Mouse (Mus musculus) heart, adult 2 months (tissue): ENCODE measurements at regions not wholly inside any gene's neighbourhood (a gene's known extent, or its start where the extent isn't known, plus 50 kb on each side); places are given as distances from the start of the nearest gene placed in this dataset.

Experiments
- DNase-seq, 2 experiments: peaks; one replicate each; pipeline ENCODE4 v3.0.0; 2021
- H3K27ac ChIP-seq: fragments of 200-600 bp; 2 replicates; pipeline ENCODE4 v1.8.1; 2022
- H3K27me3 ChIP-seq: fragments of 200-500 bp; 2 replicates; pipeline ENCODE4 v1.6.1; 2012; ENCODE audit warnings: mild to moderate bottlenecking, low read length, inconsistent platforms, mixed read lengths; ENCODE audit not compliant: control insufficient read depth, insufficient read depth
- H3K36me3 ChIP-seq: fragments of 200-500 bp; 2 replicates; pipeline ENCODE4 v1.6.1; 2012; ENCODE audit warnings: low read length, inconsistent platforms; ENCODE audit not compliant: control insufficient read depth, insufficient read depth
- H3K4me1 ChIP-seq: fragments of 200-500 bp; 2 replicates; pipeline ENCODE4 v1.6.1; 2011; ENCODE audit warnings: low read length; ENCODE audit not compliant: control insufficient read depth, insufficient read depth
- H3K4me3 ChIP-seq: fragments of 200-600 bp; 2 replicates; pipeline ENCODE4 v1.8.1; 2022
- H3K79me2 ChIP-seq: fragments of 200-500 bp; replicated peaks from 2 replicates; pipeline ENCODE4 v1.6.1; 2012; ENCODE audit warnings: mild to moderate bottlenecking, inconsistent platforms, low read length, moderate library complexity, mixed read lengths; ENCODE audit not compliant: control insufficient read depth, insufficient read depth
- H3K9ac ChIP-seq: fragments of 200-500 bp; 2 replicates; pipeline ENCODE4 v1.6.1; 2012; ENCODE audit warnings: low read depth, mild to moderate bottlenecking, control low read depth, inconsistent platforms, low read length, mixed read lengths
- CTCF ChIP-seq: fragments of 200-600 bp; IDR thresholded peaks from 2 replicates; pipeline ENCODE4 v1.8.1; 2022; ENCODE audit warnings: antibody characterized with exemption, mild to moderate bottlenecking, moderate library complexity
- EP300 ChIP-seq: fragments of 200-500 bp; IDR thresholded peaks from 2 replicates; pipeline ENCODE4 v1.6.1; 2011; ENCODE audit warnings: low read depth, low read length, control low read depth; ENCODE audit not compliant: insufficient read depth
- POLR2A ChIP-seq: fragments of 200-500 bp; IDR thresholded peaks from 2 replicates; pipeline ENCODE4 v1.6.1; 2011; ENCODE audit warnings: mild to moderate bottlenecking, low read depth, low read length, control low read depth; ENCODE audit not compliant: insufficient read depth
- WGBS: fragments of 180-500 bp; shearing (Covaris S2); methylation state at CpG from one replicate; pipeline ENCODE4 v1.1.7; 2018; 5-methylcytosine and 5-hydroxymethylcytosine counted together
- intact Hi-C: fragments of 180-260 bp; cut with DNase I; formaldehyde crosslinking; loops from one replicate; pipeline ENCODE4 v1.15.1; 2025

- H3K4me1 ChIP-seq: no peaks in the 10 kb centered on the region
- DNase-seq: no peak
- 38% methylated on average over 7 of the region's 7 CpGs for WGBS
- no peak overlapping the region for H3K9ac ChIP-seq
- intact Hi-C loops: no loop called here
- H3K27me3 ChIP-seq: no peaks in the 10 kb centered on the region
- H3K27ac ChIP-seq: no peak overlapping the region
- no peaks in the 10 kb centered on the region for H3K36me3 ChIP-seq
- TF ChIP-seq POLR2A: no peak
- TF ChIP-seq EP300: no peak
- no peak for TF ChIP-seq CTCF
- H3K79me2 ChIP-seq: no peaks in the 10 kb centered on the region
- no peak overlapping the region for H3K4me3 ChIP-seq
These were observed 532.4 kb upstream of the Tmpo start for GRCm38 (mm10) chr10:91713529-91713928.

- WGBS: 92% methylated on average over 3 of the region's 3 CpGs
- Histone ChIP-seq H3K4me3 (no peak overlapping the region), H3K79me2 (no peaks in the 10 kb centered on the region), H3K9ac (no peak overlapping the region), H3K36me3 (no peaks in the 10 kb centered on the region), H3K27me3 (no peaks in the 10 kb centered on the region), H3K27ac (no peak overlapping the region), H3K4me1 (no peaks in the 10 kb centered on the region)
- intact Hi-C loops: no loop called here
- TF ChIP-seq CTCF: no peak
- no peak for TF ChIP-seq EP300
- no peak for TF ChIP-seq POLR2A
- no peak for DNase-seq
These were observed 525.7 kb upstream of the Tmpo start for GRCm38 (mm10) chr10:91706816-91707215.

GRCm38 (mm10) chr10:91704751-91705150, 523.6 kb upstream of the Tmpo start:
- no peak overlapping the region for H3K9ac ChIP-seq

GRCm38 (mm10) chr10:91701822-91702221, 520.7 kb upstream of the Tmpo start:
- 72% methylated on average over 3 of the region's 3 CpGs for WGBS
- no peak for DNase-seq
- no peaks in the 10 kb centered on the region for H3K27me3 ChIP-seq

More at GRCm38 (mm10) chr10:91704751-91705150, 523.6 kb upstream of the Tmpo start:
- 40% methylated on average over 3 of the region's 3 CpGs for WGBS
- Histone ChIP-seq H3K79me2 (no peaks in the 10 kb centered on the region), H3K4me1 (no peaks in the 10 kb centered on the region), H3K36me3 (no peaks in the 10 kb centered on the region), H3K4me3 (no peak overlapping the region), H3K27me3 (no peaks in the 10 kb centered on the region), H3K27ac (no peak overlapping the region)
- intact Hi-C loops: no loop called here
- TF ChIP-seq CTCF: no peak
- TF ChIP-seq POLR2A: no peak
- TF ChIP-seq EP300: no peak
- DNase-seq: no peak

GRCm38 (mm10) chr10:91686082-91686618, 505.0 kb upstream of the Tmpo start:
- Histone ChIP-seq H3K9ac (no peak overlapping the region), H3K36me3 (no peaks in the 10 kb centered on the region), H3K79me2 (no peaks in the 10 kb centered on the region), H3K27me3 (no peaks in the 10 kb centered on the region), H3K4me1 (no peaks in the 10 kb centered on the region), H3K4me3 (no peak overlapping the region), H3K27ac (no peak overlapping the region)
- TF ChIP-seq EP300 (no peak), CTCF (no peak), POLR2A (no peak)
- 70% methylated on average over 8 of the region's 8 CpGs for WGBS
- intact Hi-C loops: no loop called here
- no peak for DNase-seq

More at GRCm38 (mm10) chr10:91701822-91702221, 520.7 kb upstream of the Tmpo start:
- H3K9ac ChIP-seq: no peak overlapping the region
- TF ChIP-seq EP300 (no peak), CTCF (no peak), POLR2A (no peak)
- no peak overlapping the region for H3K4me3 ChIP-seq
- H3K27ac ChIP-seq: no peak overlapping the region
- no peaks in the 10 kb centered on the region for H3K79me2 ChIP-seq
- intact Hi-C loops: no loop called here
- no peaks in the 10 kb centered on the region for H3K36me3 ChIP-seq
- H3K4me1 ChIP-seq: no peaks in the 10 kb centered on the region

- TF ChIP-seq EP300: no peak
- TF ChIP-seq POLR2A: no peak
- TF ChIP-seq CTCF: no peak
- Histone ChIP-seq H3K27ac (no peak overlapping the region), H3K27me3 (no peaks in the 10 kb centered on the region), H3K9ac (no peak overlapping the region), H3K79me2 (no peaks in the 10 kb centered on the region), H3K36me3 (no peaks in the 10 kb centered on the region), H3K4me3 (no peak overlapping the region), H3K4me1 (no peaks in the 10 kb centered on the region)
- intact Hi-C loops: no loop called here
- no peak for DNase-seq
- WGBS: 60% methylated on average over 8 of the region's 8 CpGs
These were observed 504.3 kb upstream of the Tmpo start for GRCm38 (mm10) chr10:91685164-91686027.
